1 mouse cellular context compared by ENCODE assay signal in the genomic region with DNA sequence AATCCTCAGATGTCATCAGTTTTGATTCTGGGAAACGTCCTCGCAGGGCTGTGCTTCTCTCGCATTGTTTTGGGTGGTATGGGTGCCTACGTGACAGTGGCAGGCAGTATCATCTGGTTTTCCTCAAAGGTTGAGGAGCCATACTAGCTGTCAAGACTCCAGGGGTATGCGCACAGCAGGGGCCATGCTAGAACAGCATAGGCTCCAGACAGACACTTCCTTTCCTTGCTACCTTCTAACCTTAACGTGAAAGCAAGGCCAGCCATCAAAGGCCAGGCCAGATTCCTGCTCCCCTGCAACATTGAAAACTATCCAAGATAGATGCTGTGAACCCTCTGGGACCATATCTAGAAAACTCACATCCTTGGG.
TF ChIP-seq lines count a peak whose summit lies in the region.

No protein-coding gene starts in this region.

TF ChIP-seq in MEL, 35 proteins besides CTCF, POLR2A, EP300 and RAD21 (continued from another document):
- TF ChIP-seq E2F4 (IDR thresholded peaks at IDR 0.05; ENCODE audit: borderline replicate concordance, low read depth, low read length), result 0 out of 2 replicates have a peak, but pooled peaks have one; percentile 3
- no peak for TF ChIP-seq MAX (IDR thresholded peaks at IDR 0.05; ENCODE audit: low read length)
- TF ChIP-seq ZKSCAN1 (IDR thresholded peaks at IDR 0.05; ENCODE audit: low read depth, low read length), result 0 out of 2 replicates have a peak, but pooled peaks have one; percentile 39
- no peak for TF ChIP-seq MEF2A (IDR thresholded peaks at IDR 0.05; ENCODE audit: extremely low read depth, insufficient replicate concordance, low read depth, low read length, poor library complexity, severe bottlenecking)
